Mouse (Mus musculus) ES-E14 (cell line): Measurements from ENCODE around the gene Gna14.

ENCODE experiments used
- CHD2 ChIP-seq: IDR thresholded peaks from 2 replicates; pipeline ENCODE4 v1.6.1; 2014; ENCODE audit warnings: mild to moderate bottlenecking, low read depth, low read length, inconsistent platforms
- MAFK ChIP-seq: IDR thresholded peaks from 2 replicates; pipeline ENCODE4 v1.6.1; 2014; ENCODE audit warnings: mild to moderate bottlenecking, low read depth, low read length, inconsistent platforms; ENCODE audit not compliant: insufficient read depth
- ZC3H11A ChIP-seq: IDR thresholded peaks from 2 replicates; pipeline ENCODE4 v1.6.1; 2012; ENCODE audit warnings: low read depth, mild to moderate bottlenecking, inconsistent platforms, low read length, borderline replicate concordance
- ZNF384 ChIP-seq: IDR thresholded peaks from 2 replicates; pipeline ENCODE4 v1.6.1; 2012; ENCODE audit warnings: low read depth, low read length, inconsistent platforms

- TF ChIP-seq ZC3H11A (no peak), CHD2 (no peak), ZNF384 (no peak), MAFK (no peak)
These were observed 75.5 kb downstream of the Gna14 start for GRCm38 (mm10) chr19:16511081-16511420.
